ENCODE assay signal across 8 mouse cellular contexts in genomic region chr8:70505698-70506327, GRCm38 (mm10). TPM values are rescaled to one million over a fixed set of nuclear protein-coding genes. Genes with fewer than 3 reads are reported as not detected.
DNase-seq lines count a peak whose midpoint lies in the region; ATAC-seq lines count a peak whose summit lies in the region.

No protein-coding gene starts in this region.

- no peak for DNase-seq in kidney, adult 9 months
- no peak for DNase-seq in adipocyte (ENCODE audit: low spot score)
- DNase-seq in layer of hippocampus, adult 8-10 months (ENCODE audit: low spot score in 2 of 2) = no peak
- no peak for DNase-seq in adrenal gland, adult 18-20 months (ENCODE audit: low spot score in 2 of 2)

- H3K9ac ChIP-seq in kidney, embryonic 14.5 days (ENCODE audit: low read depth, low read length) = peak overlapping the region; percentile 90
- peak overlapping the region; percentile 88 for H3K9ac ChIP-seq in heart, embryonic 15.5 days
- H3K9ac ChIP-seq in liver, embryonic 16.5 days (ENCODE audit: low read depth, low read length) = peak overlapping the region; percentile 87

- H3K27me3 ChIP-seq in kidney, embryonic 14.5 days (ENCODE audit: control insufficient read depth, insufficient read depth, low read length) = peaks cover 32% of the 10 kb centered on the region
- H3K27me3 ChIP-seq in heart, embryonic 15.5 days = peaks cover 27% of the 10 kb centered on the region
- H3K27me3 ChIP-seq in liver, embryonic 16.5 days (ENCODE audit: control insufficient read depth, insufficient read depth, low read depth, low read length) = peaks cover 18% of the 10 kb centered on the region

- peaks cover 36% of the 10 kb centered on the region for H3K4me1 ChIP-seq in kidney, embryonic 14.5 days (ENCODE audit: control insufficient read depth, insufficient read depth, low read length)
- H3K4me1 ChIP-seq in heart, embryonic 15.5 days (replicated peaks) = peaks cover 57% of the 10 kb centered on the region
- peaks cover 58% of the 10 kb centered on the region for H3K4me1 ChIP-seq in liver, embryonic 16.5 days (ENCODE audit: control insufficient read depth, low read depth, low read length)

- H3K4me3 ChIP-seq in kidney, embryonic 14.5 days (ENCODE audit: low read length) = peak overlapping the region; percentile 77
- peak overlapping the region; percentile 74 for H3K4me3 ChIP-seq in heart, embryonic 15.5 days
- peak overlapping the region; percentile 71 for H3K4me3 ChIP-seq in liver, embryonic 16.5 days (ENCODE audit: low read depth, low read length)

- H3K27ac ChIP-seq in kidney, embryonic 14.5 days (ENCODE audit: low read depth, low read length) = no peak overlapping the region
- peak overlapping the region; percentile 92; the same call in 1 of the 2 replicates for H3K27ac ChIP-seq in heart, embryonic 15.5 days
- peak overlapping the region; percentile 87 for H3K27ac ChIP-seq in liver, embryonic 16.5 days (ENCODE audit: low read length)

- H3K36me3 ChIP-seq in kidney, embryonic 14.5 days (ENCODE audit: control insufficient read depth, insufficient read depth, low read length) = peaks cover 27% of the 10 kb centered on the region
- peaks cover 9% of the 10 kb centered on the region for H3K36me3 ChIP-seq in heart, embryonic 15.5 days
- H3K36me3 ChIP-seq in liver, embryonic 16.5 days (ENCODE audit: control insufficient read depth, insufficient read depth) = peaks cover 18% of the 10 kb centered on the region

- peak overlapping the region; percentile 80 for H3K4me2 ChIP-seq in kidney, embryonic 14.5 days (replicated peaks; ENCODE audit: low read depth, low read length)
- H3K4me2 ChIP-seq in heart, embryonic 15.5 days = peak overlapping the region; percentile 88
- H3K4me2 ChIP-seq in liver, embryonic 16.5 days (ENCODE audit: low read depth, low read length) = peak overlapping the region; percentile 92

- WGBS in kidney, embryonic 14.5 days = 38% methylated on average over 32 of the region's 32 CpGs
- WGBS in heart, embryonic 15.5 days = 33% methylated on average over 32 of the region's 32 CpGs
- 40% methylated on average over 32 of the region's 32 CpGs for WGBS in liver, embryonic 16.5 days (ENCODE audit: insufficient replicate concordance)

- ATAC-seq in kidney, embryonic 14.5 days (ENCODE audit: low FRiP score, low TSS enrichment) = peak; percentile 30
- ATAC-seq in activated CD4-positive, CD25-positive, alpha-beta regulatory T cell, adult 4 months = peak; percentile 4
- ATAC-seq in heart, embryonic 15.5 days (replicated peaks; ENCODE audit: insufficient number of reproducible peaks, insufficient read depth, low FRiP score, low read depth) = peak; percentile 0; the same call in 1 of the 2 replicates
- ATAC-seq in liver, embryonic 16.5 days (ENCODE audit: low read depth) = no peak; the same call in 1 of the 2 replicates

- no peaks in the 10 kb centered on the region for H3K9me3 ChIP-seq in kidney, embryonic 14.5 days (ENCODE audit: control insufficient read depth, low read length)
- H3K9me3 ChIP-seq in heart, embryonic 15.5 days (replicated peaks) = no peaks in the 10 kb centered on the region
- no peaks in the 10 kb centered on the region for H3K9me3 ChIP-seq in liver, embryonic 16.5 days (replicated peaks; ENCODE audit: control insufficient read depth, low read length)

RNA-seq across cellular contexts. Expression of gene Rex1bd, which starts 0.7 kb away (rescaled TPM):
- polyA plus RNA-seq in kidney, embryonic 14.5 days (2014; fragmentation: Nextera tagmentation; extraction: Ambion mirVana) = 129 and 151 TPM in 2 replicates
- polyA plus RNA-seq in activated CD4-positive, CD25-positive, alpha-beta regulatory T cell, adult 4 months (2017; shearing (Covaris generic)) = 10 to 100 TPM; 89.0 to 95.4 TPM
- polyA plus RNA-seq in heart, embryonic 15.5 days (2015; fragmentation: Nextera tagmentation; extraction: Ambion mirVana) = 116 and 117 TPM in 2 replicates
- polyA plus RNA-seq in liver, embryonic 16.5 days (2015; fragmentation: Nextera tagmentation; extraction: Ambion mirVana) = 53.7 and 55.6 TPM in 2 replicates
- 100 to 1,000 TPM in 2 of 4 experiments, 10 to 100 TPM in 2; 86.4 to 104 (median 97.3) TPM for total RNA-seq in layer of hippocampus, adult 8-10 months (2022)
- 100 to 1,000 TPM; 155 to 174 TPM for total RNA-seq in adrenal gland, adult 18-20 months (2021)

RNA-seq across cellular contexts. Expression of gene Uba52, which starts 4.8 kb away (rescaled TPM):
- 1,078 and 1,559 TPM in 2 replicates for polyA plus RNA-seq in kidney, embryonic 14.5 days (2014; fragmentation: Nextera tagmentation; extraction: Ambion mirVana)
- polyA plus RNA-seq in activated CD4-positive, CD25-positive, alpha-beta regulatory T cell, adult 4 months (2017; shearing (Covaris generic)) = 1,000 to 10,000 TPM; 3,631 to 4,013 TPM
- 684 and 768 TPM in 2 replicates for polyA plus RNA-seq in heart, embryonic 15.5 days (2015; fragmentation: Nextera tagmentation; extraction: Ambion mirVana)
- polyA plus RNA-seq in liver, embryonic 16.5 days (2015; fragmentation: Nextera tagmentation; extraction: Ambion mirVana) = 490 and 558 TPM in 2 replicates
- 1,000 to 10,000 TPM in 2 of 4 experiments, 100 to 1,000 TPM in 2; 772 to 1,065 (median 933) TPM for total RNA-seq in layer of hippocampus, adult 8-10 months (2022)
- total RNA-seq in adrenal gland, adult 18-20 months (2021) = 1,000 to 10,000 TPM; 1,449 to 1,570 TPM

RNA-seq across cellular contexts. Expression of gene Crlf1, which starts 12.9 kb away (rescaled TPM):
- polyA plus RNA-seq in kidney, embryonic 14.5 days (2014; fragmentation: Nextera tagmentation; extraction: Ambion mirVana) = 26.7 and 34.8 TPM in 2 replicates
- not detected for polyA plus RNA-seq in activated CD4-positive, CD25-positive, alpha-beta regulatory T cell, adult 4 months (2017; shearing (Covaris generic))
- polyA plus RNA-seq in heart, embryonic 15.5 days (2015; fragmentation: Nextera tagmentation; extraction: Ambion mirVana) = 3.8 and 11.1 TPM in 2 replicates
- 0.83 and 1.3 TPM in 2 replicates for polyA plus RNA-seq in liver, embryonic 16.5 days (2015; fragmentation: Nextera tagmentation; extraction: Ambion mirVana)
- 10 to 100 TPM; 20.4 to 31.5 (median 30.1) TPM for total RNA-seq in layer of hippocampus, adult 8-10 months (2022)
- 1 to 10 TPM in 1 of 2 experiments, under 1 TPM in 1; 0.74 to 1.6 TPM for total RNA-seq in adrenal gland, adult 18-20 months (2021)

RNA-seq across cellular contexts. Expression of gene Tmem59l, which starts 18.7 kb away (rescaled TPM):
- polyA plus RNA-seq in kidney, embryonic 14.5 days (2014; fragmentation: Nextera tagmentation; extraction: Ambion mirVana) = 8.5 and 12.4 TPM in 2 replicates
- under 1 TPM in 1 of 2 experiments, not detected in 1; 0.22 TPM for polyA plus RNA-seq in activated CD4-positive, CD25-positive, alpha-beta regulatory T cell, adult 4 months (2017; shearing (Covaris generic))
- 0.24 and 0.96 TPM in 2 replicates for polyA plus RNA-seq in heart, embryonic 15.5 days (2015; fragmentation: Nextera tagmentation; extraction: Ambion mirVana)
- polyA plus RNA-seq in liver, embryonic 16.5 days (2015; fragmentation: Nextera tagmentation; extraction: Ambion mirVana) = not detected in 2 replicates
- 100 to 1,000 TPM; 284 to 307 (median 293) TPM for total RNA-seq in layer of hippocampus, adult 8-10 months (2022)
- total RNA-seq in adrenal gland, adult 18-20 months (2021) = 10 to 100 TPM; 20.4 to 26.4 TPM

RNA-seq across cellular contexts. Expression of gene Fkbp8, which starts 21.7 kb away (rescaled TPM):
- 252 and 291 TPM in 2 replicates for polyA plus RNA-seq in kidney, embryonic 14.5 days (2014; fragmentation: Nextera tagmentation; extraction: Ambion mirVana)
- 100 to 1,000 TPM; 131 to 163 TPM for polyA plus RNA-seq in activated CD4-positive, CD25-positive, alpha-beta regulatory T cell, adult 4 months (2017; shearing (Covaris generic))
- 203 and 274 TPM in 2 replicates for polyA plus RNA-seq in heart, embryonic 15.5 days (2015; fragmentation: Nextera tagmentation; extraction: Ambion mirVana)
- 155 and 158 TPM in 2 replicates for polyA plus RNA-seq in liver, embryonic 16.5 days (2015; fragmentation: Nextera tagmentation; extraction: Ambion mirVana)
- total RNA-seq in layer of hippocampus, adult 8-10 months (2022) = 100 to 1,000 TPM; 420 to 440 (median 425) TPM
- total RNA-seq in adrenal gland, adult 18-20 months (2021) = 100 to 1,000 TPM; 257 to 332 TPM
